Mouse (Mus musculus) limb, embryonic 11.5 days (tissue): ENCODE data around the gene Prg3. TPM values are rescaled to one million over a fixed set of nuclear protein-coding genes. Genes with fewer than 3 reads are reported as not detected.

Experiments
- ATAC-seq: fragments of 200-750 bp; cut with Nextera tagmentation; 2 replicates; pipeline ENCODE4 v1.8.0; 2017; ENCODE audit warnings: low read depth; ENCODE audit not compliant: insufficient number of reproducible peaks, low FRiP score, low TSS enrichment
- DNase-seq: peaks from one replicate; pipeline ENCODE4 v3.0.0-alpha.2; 2015; ENCODE audit warnings: low spot score
- H3K27ac ChIP-seq: fragments of 300-500 bp; sonication (generic); replicated peaks from 2 replicates; pipeline ENCODE4 v1.5.1; 2014; ENCODE audit warnings: low read depth, mild to moderate bottlenecking, low read length
- H3K27me3 ChIP-seq: fragments of 300-500 bp; sonication (generic); 2 replicates; pipeline ENCODE4 v1.6.1; 2014; ENCODE audit warnings: mild to moderate bottlenecking, low read length, mixed read lengths; ENCODE audit not compliant: control insufficient read depth, insufficient read depth
- H3K36me3 ChIP-seq: fragments of 300-500 bp; sonication (generic); 2 replicates; pipeline ENCODE4 v1.6.1; 2014; ENCODE audit warnings: mild to moderate bottlenecking, low read length, moderate library complexity, mixed read lengths; ENCODE audit not compliant: control insufficient read depth, insufficient read depth
- H3K4me1 ChIP-seq: fragments of 300-500 bp; sonication (generic); 2 replicates; pipeline ENCODE4 v1.6.1; 2014; ENCODE audit warnings: low read length, mixed read lengths; ENCODE audit not compliant: control insufficient read depth, insufficient read depth
- H3K4me2 ChIP-seq: fragments of 300-500 bp; sonication (generic); 2 replicates; pipeline ENCODE4 v1.6.1; 2014; ENCODE audit warnings: low read depth, mild to moderate bottlenecking, moderate library complexity; ENCODE audit not compliant: severe bottlenecking
- H3K4me3 ChIP-seq: fragments of 300-500 bp; sonication (generic); 2 replicates; pipeline ENCODE4 v1.5.1; 2014; ENCODE audit warnings: low read depth, low read length
- H3K9ac ChIP-seq: fragments of 300-500 bp; sonication (generic); 2 replicates; pipeline ENCODE4 v1.6.1; 2014; ENCODE audit warnings: mild to moderate bottlenecking, low read length
- H3K9me3 ChIP-seq: fragments of 300-500 bp; sonication (generic); 2 replicates; pipeline ENCODE4 v1.6.1; 2016; ENCODE audit warnings: low read length; ENCODE audit not compliant: control insufficient read depth
- WGBS: fragments of 180-500 bp; shearing (Covaris S2); extraction: QIAGEN DNeasy Blood & Tissue Kit; methylation state at CpG from one replicate; pipeline ENCODE4 v1.1.7; 2014; 5-methylcytosine and 5-hydroxymethylcytosine counted together
- polyA plus RNA-seq: library from polyadenylated mRNA; unstranded; fragments of >200 nt; fragmentation: Nextera tagmentation; extraction: Ambion mirVana; gene quantifications from 2 replicates; pipeline ENCODE4 v1.2.1, GENCODE M21; 2014

Gene Prg3
- polyA plus RNA-seq = not detected in 2 replicates

DNA sequence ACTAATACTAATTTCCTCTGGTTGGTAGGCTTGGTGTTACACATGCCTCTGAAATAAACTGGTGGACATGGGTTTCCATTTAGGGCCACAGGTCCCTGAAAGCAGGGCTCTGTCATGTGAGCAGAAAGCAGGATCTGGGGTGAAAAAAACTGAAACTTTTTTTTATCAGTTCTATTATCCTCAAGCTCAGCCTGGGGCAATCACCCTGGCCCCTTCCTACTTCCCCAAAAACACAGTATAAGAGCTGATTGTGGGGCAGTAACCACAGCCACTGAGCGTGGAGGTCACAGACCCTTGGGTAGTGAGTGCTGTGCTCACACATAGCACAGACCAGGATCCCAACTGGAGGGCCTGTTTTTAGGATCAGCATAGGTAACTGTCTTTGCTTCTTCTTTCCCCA, at the start of gene Prg3:
TSS of gene Prg3 (plus strand) at position 286 of the 400 bp plus-strand sequence.
- no peak within 1 kb of the TSS for H3K27ac ChIP-seq
- no peak within 1 kb of the TSS for H3K4me3 ChIP-seq
- H3K9ac ChIP-seq = no peak within 1 kb of the TSS
- H3K36me3 ChIP-seq = no peaks in the 10 kb centered on the region
- DNase-seq (no peak), ATAC-seq (no peak)
- no peak within 1 kb of the TSS for H3K4me2 ChIP-seq
- no peaks in the 10 kb centered on the region for H3K4me1 ChIP-seq
- no peaks in the 10 kb centered on the region for H3K27me3 ChIP-seq
- WGBS = 63% methylated on average over 1 of the region's 1 CpGs
- no peaks in the 10 kb centered on the region for H3K9me3 ChIP-seq

DNA sequence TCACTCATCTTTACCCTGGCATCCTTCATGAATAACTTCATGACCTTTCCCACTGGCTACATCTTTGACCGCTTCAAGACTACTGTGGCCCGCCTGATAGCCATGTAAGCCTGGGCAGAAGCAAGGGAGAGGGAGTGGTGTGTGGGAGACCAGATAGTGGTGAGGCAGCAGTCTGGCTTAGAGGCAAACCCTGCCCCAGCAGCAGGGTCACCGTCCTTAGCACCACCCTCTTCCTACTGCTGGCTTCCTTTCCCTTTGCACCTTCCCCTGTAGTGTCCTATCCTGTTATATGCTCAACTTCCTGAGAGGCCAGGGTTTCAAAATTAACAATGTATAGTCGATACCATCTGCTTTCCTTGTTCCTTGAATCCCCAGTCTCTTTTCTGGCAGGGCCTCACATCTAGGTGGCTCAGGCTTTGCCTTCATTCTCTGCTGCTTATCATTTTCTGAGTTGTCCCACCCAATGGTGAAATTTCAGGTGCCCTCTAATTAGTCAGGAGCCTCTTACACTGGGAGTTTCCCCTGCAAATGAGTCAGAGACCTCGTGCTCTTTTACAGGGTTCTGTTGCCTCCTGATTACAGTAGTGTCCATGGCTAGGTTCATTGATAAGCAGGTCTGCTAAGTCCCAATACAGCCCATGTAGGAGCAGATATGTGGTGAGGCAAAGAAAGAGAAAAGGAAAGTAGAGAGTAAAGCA, 49.6 kb upstream of the Prg3 start:
- ATAC-seq (no peak), DNase-seq (no peak)
- Histone ChIP-seq H3K4me3 (no peak overlapping the region), H3K27me3 (no peaks in the 10 kb centered on the region), H3K9me3 (no peaks in the 10 kb centered on the region), H3K4me1 (peaks cover 7% of the 10 kb centered on the region; the same call in 1 of the 2 replicates), H3K4me2 (peak overlapping the region; percentile 46; the same call in 1 of the 2 replicates), H3K27ac (no peak overlapping the region), H3K9ac (no peak overlapping the region), H3K36me3 (no peaks in the 10 kb centered on the region; the same call in 1 of the 2 replicates)
- 79% methylated on average over 5 of the region's 5 CpGs for WGBS

DNA sequence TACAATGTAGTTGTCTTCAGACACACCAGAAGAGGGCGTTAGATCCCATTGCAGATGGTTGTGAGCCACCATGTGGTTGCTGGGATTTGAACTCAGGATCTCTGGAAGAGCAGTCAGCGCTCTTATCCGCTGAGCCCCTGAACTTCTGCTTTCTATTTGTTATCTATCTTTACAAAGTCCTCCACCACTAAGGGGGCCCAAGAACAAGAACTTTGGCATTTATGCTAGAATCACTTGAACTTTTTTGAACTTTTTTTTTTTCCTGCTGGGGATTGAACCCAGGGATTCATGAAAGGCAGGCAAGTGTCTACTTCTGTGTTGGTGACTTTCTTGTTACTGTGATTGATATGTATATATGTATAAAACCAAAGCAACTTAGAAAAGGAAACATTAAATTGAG, 48.7 kb upstream of the Prg3 start:
- Histone ChIP-seq H3K27ac (no peak overlapping the region), H3K27me3 (no peaks in the 10 kb centered on the region)

DNA sequence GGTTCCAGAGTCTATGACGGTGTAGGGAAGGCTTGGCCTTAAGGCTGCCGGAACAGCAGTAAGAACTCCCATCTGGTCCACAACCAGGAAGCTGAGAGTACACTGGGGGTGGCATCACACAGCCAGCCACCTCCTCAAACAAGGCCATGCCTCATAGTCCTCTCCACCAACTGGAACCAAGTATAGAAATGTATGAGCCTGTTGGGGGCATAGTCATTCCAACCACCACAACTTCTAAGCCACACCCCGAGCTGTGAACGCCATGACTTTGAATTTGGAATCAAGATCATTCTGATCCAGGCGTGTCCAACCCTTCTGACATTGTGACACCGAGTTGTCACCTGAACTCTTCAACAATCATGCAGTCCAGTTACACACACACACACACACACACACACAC, 48.3 kb upstream of the Prg3 start:
- Histone ChIP-seq H3K4me3 (no peak overlapping the region), H3K4me1 (peaks cover 7% of the 10 kb centered on the region; the same call in 1 of the 2 replicates), H3K36me3 (no peaks in the 10 kb centered on the region; the same call in 1 of the 2 replicates), H3K9ac (no peak overlapping the region), H3K27me3 (no peaks in the 10 kb centered on the region), H3K27ac (no peak overlapping the region), H3K9me3 (no peaks in the 10 kb centered on the region), H3K4me2 (no peak overlapping the region)
- no peak for DNase-seq
- 96% methylated on average over 6 of the region's 6 CpGs for WGBS
- no peak for ATAC-seq

More for the DNA sequence above, 48.7 kb upstream of the Prg3 start:
- DNase-seq = no peak
- WGBS = 88% methylated on average over 3 of the region's 3 CpGs
- Histone ChIP-seq H3K36me3 (no peaks in the 10 kb centered on the region; the same call in 1 of the 2 replicates), H3K4me2 (no peak overlapping the region), H3K4me3 (no peak overlapping the region), H3K9ac (no peak overlapping the region), H3K9me3 (no peaks in the 10 kb centered on the region), H3K4me1 (peaks cover 7% of the 10 kb centered on the region; the same call in 1 of the 2 replicates)
- no peak for ATAC-seq

DNA sequence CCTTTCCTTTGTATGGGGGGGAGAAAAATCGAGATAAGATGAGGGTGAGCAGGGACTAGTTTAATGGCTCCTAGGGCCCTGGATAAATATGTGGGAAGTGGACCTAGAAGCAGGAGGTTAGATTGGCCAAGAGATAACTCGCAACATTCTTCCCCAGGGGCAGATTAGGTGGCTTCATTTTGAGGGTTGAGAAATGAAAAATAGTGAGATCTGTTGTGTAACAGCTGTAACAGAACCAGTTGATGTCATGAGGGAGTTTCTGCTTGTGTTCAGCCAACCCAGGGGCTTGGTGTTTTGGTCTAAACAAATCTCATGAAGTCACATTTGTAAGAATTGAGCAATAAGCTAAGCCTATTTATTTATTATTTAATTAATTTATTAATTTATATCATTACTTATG, 46.7 kb upstream of the Prg3 start:
- peaks cover 7% of the 10 kb centered on the region; the same call in 1 of the 2 replicates for H3K4me1 ChIP-seq
- 86% methylated on average over 2 of the region's 2 CpGs for WGBS
- H3K27me3 ChIP-seq = no peaks in the 10 kb centered on the region
- ATAC-seq = no peak
- no peak for DNase-seq
- no peak overlapping the region for H3K4me2 ChIP-seq
- H3K4me3 ChIP-seq = no peak overlapping the region
- H3K9me3 ChIP-seq = no peaks in the 10 kb centered on the region
- no peak overlapping the region for H3K9ac ChIP-seq
- no peak overlapping the region for H3K27ac ChIP-seq
- H3K36me3 ChIP-seq = peaks cover under 1% of the 10 kb centered on the region

DNA sequence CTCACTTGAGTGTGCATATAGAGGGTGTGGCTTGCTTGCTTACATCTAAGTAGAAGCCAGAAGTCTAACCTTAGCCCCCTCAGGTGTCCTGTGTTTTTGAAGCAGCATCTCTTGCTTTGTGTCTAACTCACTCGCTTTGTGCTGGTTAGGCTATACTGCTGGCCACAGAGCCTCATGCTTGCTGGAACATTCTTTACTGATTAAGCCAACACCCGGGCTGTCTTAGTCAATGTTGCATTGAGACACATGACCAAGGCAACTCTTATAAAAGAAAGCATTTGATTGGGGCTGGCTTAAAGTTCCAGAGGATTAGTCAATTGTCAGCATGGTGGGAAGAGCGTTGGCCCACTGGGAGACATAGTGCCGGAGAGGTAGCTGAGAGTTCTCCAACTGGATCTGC, 46.2 kb upstream of the Prg3 start:
- no peak for DNase-seq
- 93% methylated on average over 4 of the region's 4 CpGs for WGBS
- H3K36me3 ChIP-seq = peaks cover 5% of the 10 kb centered on the region

DNA sequence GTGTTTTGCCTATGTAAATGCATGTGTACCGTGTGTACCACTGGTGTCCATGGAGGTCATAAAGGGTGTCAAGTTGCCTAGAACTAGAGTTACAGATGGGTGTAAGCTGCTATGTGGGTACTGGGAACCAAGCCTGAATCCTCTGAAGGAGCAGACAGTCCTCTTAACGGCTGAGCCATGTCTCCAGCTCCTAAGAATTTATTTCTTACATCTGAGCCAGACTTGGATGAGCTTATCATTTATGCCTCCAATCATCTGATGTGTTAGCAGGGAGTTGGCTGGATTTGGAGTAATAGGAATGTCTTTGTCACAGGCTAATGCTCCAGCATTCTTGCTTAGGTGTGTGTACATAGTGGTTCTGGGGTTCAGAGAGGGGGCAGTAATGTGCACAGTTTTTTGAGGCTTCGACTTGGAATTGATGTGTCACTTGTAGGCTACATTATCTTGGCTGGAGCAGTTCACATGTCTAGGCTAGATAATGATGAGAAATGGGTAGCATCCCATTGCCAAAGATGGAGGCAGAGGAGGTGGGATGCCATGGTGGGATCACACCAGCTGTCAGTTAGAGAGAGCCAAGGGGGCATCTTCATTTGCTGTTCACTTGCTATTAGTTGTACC, 40.8 kb upstream of the Prg3 start:
- H3K9me3 ChIP-seq = no peaks in the 10 kb centered on the region
- no peak for ATAC-seq
- H3K36me3 ChIP-seq = peaks cover 26% of the 10 kb centered on the region
- no peak overlapping the region for H3K9ac ChIP-seq
- H3K27ac ChIP-seq = no peak overlapping the region
- H3K4me3 ChIP-seq = no peak overlapping the region
- no peaks in the 10 kb centered on the region for H3K4me1 ChIP-seq
- no peaks in the 10 kb centered on the region for H3K27me3 ChIP-seq
- 88% methylated on average over 3 of the region's 3 CpGs for WGBS
- no peak overlapping the region for H3K4me2 ChIP-seq
- DNase-seq = no peak

More for the DNA sequence above, 46.2 kb upstream of the Prg3 start:
- ATAC-seq = no peak
- Histone ChIP-seq H3K4me3 (no peak overlapping the region), H3K9ac (no peak overlapping the region), H3K4me2 (no peak overlapping the region), H3K9me3 (no peaks in the 10 kb centered on the region), H3K27me3 (no peaks in the 10 kb centered on the region), H3K27ac (no peak overlapping the region), H3K4me1 (peaks cover 7% of the 10 kb centered on the region; the same call in 1 of the 2 replicates)

DNA sequence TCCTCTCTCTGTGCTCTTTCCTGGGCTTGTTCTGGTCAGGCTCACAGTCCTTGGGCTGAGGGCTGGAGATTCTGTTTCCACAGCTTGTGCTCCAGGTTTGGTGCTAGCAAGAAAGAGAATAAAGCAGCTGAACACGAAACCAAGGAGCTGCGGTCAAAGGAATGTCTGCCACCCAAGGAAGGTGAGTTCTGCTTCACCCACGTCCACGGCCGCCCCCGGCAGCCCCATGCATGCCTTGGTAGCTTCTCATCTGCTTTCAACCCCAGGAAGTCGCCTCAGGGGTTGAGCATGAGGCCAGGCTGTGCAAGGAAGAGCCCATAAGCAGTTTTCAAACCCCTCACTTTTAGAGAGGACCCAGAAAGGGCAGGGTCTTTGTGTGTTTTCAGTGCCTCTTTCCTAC, 39.8 kb upstream of the Prg3 start:
- Histone ChIP-seq H3K36me3 (peaks cover 26% of the 10 kb centered on the region), H3K4me1 (no peaks in the 10 kb centered on the region)
- 93% methylated on average over 7 of the region's 7 CpGs for WGBS

More for the DNA sequence above, 39.8 kb upstream of the Prg3 start:
- Histone ChIP-seq H3K4me3 (no peak overlapping the region), H3K27ac (no peak overlapping the region), H3K9ac (no peak overlapping the region), H3K9me3 (no peaks in the 10 kb centered on the region), H3K27me3 (no peaks in the 10 kb centered on the region), H3K4me2 (no peak overlapping the region)
- DNase-seq (no peak), ATAC-seq (no peak)
